10 mouse cellular contexts compared by ENCODE assay signal in the genomic region with DNA sequence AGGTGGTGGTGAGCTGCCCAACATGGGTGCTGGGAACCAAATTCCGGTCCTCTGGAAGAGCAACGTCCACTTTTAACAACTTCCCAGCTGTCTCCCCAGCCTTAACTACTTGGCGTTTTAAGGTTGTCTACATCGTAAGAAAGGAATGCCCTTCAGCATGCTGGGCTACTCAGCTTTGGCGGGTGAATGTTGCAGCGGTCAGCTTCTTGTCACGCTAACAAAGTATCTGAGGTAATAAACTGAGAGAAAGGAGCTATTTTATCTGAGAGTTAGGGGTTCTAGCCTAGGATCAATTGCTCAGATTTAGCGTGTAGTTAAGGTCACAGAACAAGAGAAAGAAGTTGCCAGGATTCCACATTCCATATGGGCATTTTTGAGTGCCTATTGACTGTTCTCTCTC. TPM values are rescaled to one million over a fixed set of nuclear protein-coding genes. Genes with fewer than 3 reads are reported as not detected.
DNase-seq lines count a peak whose midpoint lies in the region; ATAC-seq and TF ChIP-seq lines count a peak whose summit lies in the region.
"Had no signal": no experiment of that assay in that cellular context is flagged by ENCODE, and none has a peak within 500 bp of the region (broad histone marks: within the 10 kb centered on the region; RNA-seq: fewer than 3 reads in every experiment).

No protein-coding gene starts in this region.

- H3K9ac ChIP-seq in embryonic facial prominence, embryonic 14.5 days (ENCODE audit: low read depth, low read length): no peak overlapping the region
- H3K9ac ChIP-seq: neural tube, embryonic 12.5 days had no signal

- H3K4me3 ChIP-seq in kidney, adult 2 months (ENCODE audit: insufficient read depth, low read depth, low read length): no peak overlapping the region
- H3K4me3 ChIP-seq in embryonic facial prominence, embryonic 14.5 days (ENCODE audit: low read depth, low read length): no peak overlapping the region
- H3K4me3 ChIP-seq: neural tube, embryonic 12.5 days had no signal

- H3K4me1 ChIP-seq in kidney, adult 2 months (ENCODE audit: control insufficient read depth, insufficient read depth, low read length): peaks cover 15% of the 10 kb centered on the region; the same call in 1 of the 2 replicates
- H3K4me1 ChIP-seq in embryonic facial prominence, embryonic 14.5 days (ENCODE audit: control insufficient read depth, insufficient read depth, low read length): peaks cover 22% of the 10 kb centered on the region

- WGBS in kidney, adult 2 months: 60% methylated on average over 8 of the region's 8 CpGs
- WGBS in embryonic facial prominence, embryonic 14.5 days: 69% methylated on average over 8 of the region's 8 CpGs

- H3K27me3 ChIP-seq in kidney, adult 2 months (replicated peaks; ENCODE audit: control insufficient read depth, insufficient read depth, low read length): no peaks in the 10 kb centered on the region
- H3K27me3 ChIP-seq in embryonic facial prominence, embryonic 14.5 days (replicated peaks; ENCODE audit: control insufficient read depth, insufficient read depth, low read length): no peaks in the 10 kb centered on the region
- H3K27me3 ChIP-seq: neural tube, embryonic 12.5 days had no signal

- DNase-seq in kidney, adult 2 months: no peak
- DNase-seq in kidney, adult 18-20 months: no peak
- peak; percentile 47 for DNase-seq in NIH3T3 (ENCODE audit: low read depth)
- DNase-seq in embryonic facial prominence, embryonic 14.5 days (ENCODE audit: low spot score): peak; percentile 31
- DNase-seq in mesoderm, embryonic 11.5 days (ENCODE audit: low read depth, low spot score): peak; percentile 30
- no peak for DNase-seq in adrenal gland, adult 2 months
- no peak for DNase-seq in thymus, postnatal 14 days

- H3K36me3 ChIP-seq in kidney, adult 2 months (ENCODE audit: control insufficient read depth, insufficient read depth, low read length): no peaks in the 10 kb centered on the region
- H3K36me3 ChIP-seq in embryonic facial prominence, embryonic 14.5 days (ENCODE audit: control insufficient read depth, insufficient read depth, low read length): 0 out of 2 replicates have a peak, but pooled peaks cover 4% of the 10 kb centered on the region
- H3K36me3 ChIP-seq: neural tube, embryonic 12.5 days had no signal

- H3K9me3 ChIP-seq in embryonic facial prominence, embryonic 14.5 days (ENCODE audit: control insufficient read depth, low read length): no peaks in the 10 kb centered on the region
- H3K9me3 ChIP-seq: neural tube, embryonic 12.5 days had no signal

- TF ChIP-seq CTCF in kidney, adult 2 months (conservative IDR thresholded peaks at IDR 0.05; ENCODE audit: insufficient read depth, insufficient read length, low read depth, low read length): no peak

- peak overlapping the region; percentile 92 for H3K27ac ChIP-seq in kidney, adult 2 months (ENCODE audit: insufficient read depth, low read depth, low read length)
- H3K27ac ChIP-seq in embryonic facial prominence, embryonic 14.5 days (replicated peaks; ENCODE audit: low read depth, low read length): peak overlapping the region; percentile 83

- 0 out of 2 replicates have a peak overlapping the region, but pooled peaks have one; percentile 5 for H3K4me2 ChIP-seq in embryonic facial prominence, embryonic 14.5 days (ENCODE audit: low read depth, low read length)
- H3K4me2 ChIP-seq: neural tube, embryonic 12.5 days had no signal

- ATAC-seq in embryonic facial prominence, embryonic 14.5 days (ENCODE audit: low read depth): no peak
- ATAC-seq in monocyte, adult 5-6 weeks (replicated peaks; ENCODE audit: insufficient number of reproducible peaks, low FRiP score, low TSS enrichment, poor library complexity, severe bottlenecking): no peak

- TF ChIP-seq POLR2A in kidney, adult 2 months (IDR thresholded peaks at IDR 0.05; ENCODE audit: low read depth, low read length): no peak

RNA-seq across cellular contexts. Expression of gene Txndc2, which starts 59.4 kb away (rescaled TPM):
- 0.05 and 0.07 TPM in 2 replicates for polyA plus RNA-seq in kidney, adult 2 months (2012; rRNA removed)
- polyA plus RNA-seq in embryonic facial prominence, embryonic 14.5 days (2014; fragmentation: Nextera tagmentation; extraction: Ambion mirVana): 0.14 TPM in 1 of 2 replicates, not detected in the other
- total RNA-seq in monocyte, adult 5-6 weeks (2017): 0.21 to 0.39 TPM (median 0.38 TPM) in 3 replicates
- total RNA-seq in adrenal gland, adult 2 months (2021): 10 to 100 TPM; 12.8 to 40.9 TPM
- 0.19 and 0.61 TPM in 2 replicates for polyA plus RNA-seq in adrenal gland, adult 2 months (2012; rRNA removed)
- total RNA-seq: MEL had no signal

Comparison
In these comparisons a context has a peak if more than half of its experiments do, and no peak if none do; other contexts are left out.
1. DNase-seq: peak in NIH3T3 (single experiment), embryonic facial prominence, embryonic 14.5 days (single experiment) and mesoderm, embryonic 11.5 days (single experiment); none in kidney, adult 2 months (single experiment), kidney, adult 18-20 months (single experiment), adrenal gland, adult 2 months (single experiment) and thymus, postnatal 14 days (single experiment).